Mouse (Mus musculus): ENCODE measurements at regions not wholly inside any gene's neighbourhood (a gene's known extent, or its start where the extent isn't known, plus 50 kb on each side); places are given as distances from the start of the nearest gene placed in this dataset.

GRCm38 (mm10) chr13:112037731-112038380, 229.1 kb upstream of the Map3k1 start:
- TF ChIP-seq POLR2A (IDR thresholded peaks at IDR 0.05; ENCODE audit: insufficient read depth, low read length) = no peak
- TF ChIP-seq CTCF (IDR thresholded peaks at IDR 0.05; ENCODE audit: low read depth, low read length) = no peak
- TF ChIP-seq EP300 (IDR thresholded peaks at IDR 0.05; ENCODE audit: insufficient read depth, low read depth, low read length) = no peak

Data from ES-Bruce4 (cell line).